Mouse (Mus musculus) forebrain, embryonic 13.5 days (tissue): ENCODE measurements around the gene Ssxb5. TPM values are rescaled to one million over a fixed set of nuclear protein-coding genes. Genes with fewer than 3 reads are reported as not detected.
"Not testable (repeated sequence)": the region's sequence is repeated elsewhere in the genome, so short reads cannot be mapped to it uniquely, and the experiment has no call there.

Experiments used
- ATAC-seq: fragments of 200-750 bp; cut with Nextera tagmentation; 2 replicates; pipeline ENCODE4 v1.8.0; 2017
- H3K27ac ChIP-seq: fragments of 300-500 bp; sonication (generic); 2 replicates; pipeline ENCODE4 v1.5.1; 2015; ENCODE audit warnings: inconsistent platforms, mild to moderate bottlenecking, moderate library complexity
- H3K27me3 ChIP-seq: fragments of 300-500 bp; sonication (generic); 2 replicates; pipeline ENCODE4 v1.6.1; 2015; ENCODE audit warnings: mild to moderate bottlenecking, inconsistent platforms
- H3K36me3 ChIP-seq: fragments of 300-500 bp; sonication (generic); 2 replicates; pipeline ENCODE4 v1.6.1; 2015; ENCODE audit warnings: mild to moderate bottlenecking, inconsistent platforms; ENCODE audit not compliant: poor library complexity, severe bottlenecking
- H3K4me1 ChIP-seq: fragments of 300-500 bp; sonication (generic); 2 replicates; pipeline ENCODE4 v1.6.1; 2015; ENCODE audit warnings: inconsistent platforms
- H3K4me2 ChIP-seq: fragments of 300-500 bp; sonication (generic); 2 replicates; pipeline ENCODE4 v1.6.1; 2015; ENCODE audit warnings: inconsistent platforms, mild to moderate bottlenecking, moderate library complexity
- H3K4me3 ChIP-seq: fragments of 300-500 bp; sonication (generic); 2 replicates; pipeline ENCODE4 v1.5.1; 2015; ENCODE audit warnings: mild to moderate bottlenecking, inconsistent platforms
- H3K9ac ChIP-seq: fragments of 300-500 bp; sonication (generic); 2 replicates; pipeline ENCODE4 v1.6.1; 2015; ENCODE audit warnings: mild to moderate bottlenecking, inconsistent platforms
- H3K9me3 ChIP-seq: fragments of 300-500 bp; sonication (generic); replicated peaks from 2 replicates; pipeline ENCODE4 v1.6.1; 2016; ENCODE audit warnings: inconsistent platforms
- WGBS: fragments of 180-500 bp; shearing (Covaris S2); methylation state at CpG from one replicate; pipeline ENCODE4 v1.1.7; 2015; 5-methylcytosine and 5-hydroxymethylcytosine counted together
- polyA plus RNA-seq: library from polyadenylated mRNA; unstranded; fragments of >200 nt; fragmentation: Nextera tagmentation; extraction: Ambion mirVana; gene quantifications from 2 replicates; pipeline ENCODE4 v1.2.1, GENCODE M21; 2015

The Ssxb5 gene
- not detected in 2 replicates for polyA plus RNA-seq

- not testable (repeated sequence) for H3K4me1 ChIP-seq, H3K4me2 ChIP-seq, H3K27ac ChIP-seq, H3K9me3 ChIP-seq, H3K4me3 ChIP-seq, H3K9ac ChIP-seq, ATAC-seq, H3K36me3 ChIP-seq, H3K27me3 ChIP-seq
- WGBS, result 82% methylated on average over 4 of the region's 4 CpGs
These were observed at the start of gene Ssxb5 for GRCm38 (mm10) chrX:8803391-8803790. Gene Ssxb5 (plus strand): TSS chrX:8803691.

GRCm38 (mm10) chrX:8832043-8832442 is 28.6 kb downstream of the Ssxb5 start:
- H3K4me3 ChIP-seq, result no peak overlapping the region
- H3K27me3 ChIP-seq, result no peaks in the 10 kb centered on the region
- ATAC-seq, result no peak
- H3K9me3 ChIP-seq, result no peaks in the 10 kb centered on the region
- no peak overlapping the region for H3K4me2 ChIP-seq
- no peaks in the 10 kb centered on the region for H3K4me1 ChIP-seq
- H3K27ac ChIP-seq, result no peak overlapping the region
- no peaks in the 10 kb centered on the region for H3K36me3 ChIP-seq
- no peak overlapping the region for H3K9ac ChIP-seq

GRCm38 (mm10) chrX:8843694-8844093 is 40.2 kb downstream of the Ssxb5 start, which contains the start of gene Gm6592:
Gene Gm6592 (plus strand): TSS chrX:8843994.
- H3K4me3 ChIP-seq, result no peak within 1 kb of the TSS
- no peak within 1 kb of the TSS for H3K27ac ChIP-seq
- H3K36me3 ChIP-seq, result no peaks in the 10 kb centered on the region
- no peaks in the 10 kb centered on the region for H3K4me1 ChIP-seq
- WGBS, result 79% methylated on average over 1 of the region's 1 CpGs
- no peak within 1 kb of the TSS for H3K9ac ChIP-seq
- H3K9me3 ChIP-seq, result no peaks in the 10 kb centered on the region
- H3K4me2 ChIP-seq, result no peak within 1 kb of the TSS
- no peaks in the 10 kb centered on the region for H3K27me3 ChIP-seq
- no peak for ATAC-seq

- no peaks in the 10 kb centered on the region for H3K27me3 ChIP-seq
- no peak overlapping the region for H3K9ac ChIP-seq
- no peak for ATAC-seq
- no peak overlapping the region for H3K27ac ChIP-seq
- H3K4me2 ChIP-seq, result no peak overlapping the region
- no peak overlapping the region for H3K4me3 ChIP-seq
- WGBS, result 91% methylated on average over 10 of the region's 10 CpGs
- no peaks in the 10 kb centered on the region for H3K36me3 ChIP-seq
- no peaks in the 10 kb centered on the region for H3K9me3 ChIP-seq
- no peaks in the 10 kb centered on the region for H3K4me1 ChIP-seq
These were observed 49.0 kb downstream of the Ssxb5 start for GRCm38 (mm10) chrX:8852486-8852885.

Other genes starting within 250 kb of the Ssxb5 start
- gene Ssxb3, start 211.9 kb upstream of the Ssxb5 start, polyA plus RNA-seq, result not detected in 2 replicates
- gene Ssxb8, start 112.8 kb upstream of the Ssxb5 start, polyA plus RNA-seq, result not detected in 2 replicates
- not detected in 2 replicates for gene Ssx9, start 55.3 kb upstream of the Ssxb5 start, polyA plus RNA-seq
- gene Gm6592, start 40.3 kb downstream of the Ssxb5 start, polyA plus RNA-seq, result not detected in 2 replicates
- not detected in 2 replicates for gene Gm5751, start 70.6 kb downstream of the Ssxb5 start, polyA plus RNA-seq
- 8.0 and 9.0 TPM in 2 replicates for gene B630019K06Rik, start 88.7 kb downstream of the Ssxb5 start, polyA plus RNA-seq
- not detected in 2 replicates for gene Fthl17b, start 159.3 kb downstream of the Ssxb5 start, polyA plus RNA-seq
- gene Fthl17c, start 172.9 kb downstream of the Ssxb5 start, polyA plus RNA-seq, result not detected in 2 replicates
- gene Fthl17d, start 183.1 kb downstream of the Ssxb5 start, polyA plus RNA-seq, result not detected in 2 replicates
- gene Fthl17e, start 229.8 kb downstream of the Ssxb5 start, polyA plus RNA-seq, result not detected in 2 replicates